Mouse (Mus musculus): ENCODE data around the gene Zfp955b. TPM values are rescaled to one million over a fixed set of nuclear protein-coding genes. Genes with fewer than 3 reads are reported as not detected.
A peak's percentile ranks its signal among the peaks of the same experiment; 100 is the strongest.
"Not testable (repeated sequence)": the region's sequence is repeated elsewhere in the genome, so short reads cannot be mapped to it uniquely, and the experiment has no call there.

The Zfp955b gene
- polyA plus RNA-seq (2014; fragmentation: Nextera tagmentation; extraction: Ambion mirVana) = 4.8 and 6.1 TPM in 2 replicates

DNA sequence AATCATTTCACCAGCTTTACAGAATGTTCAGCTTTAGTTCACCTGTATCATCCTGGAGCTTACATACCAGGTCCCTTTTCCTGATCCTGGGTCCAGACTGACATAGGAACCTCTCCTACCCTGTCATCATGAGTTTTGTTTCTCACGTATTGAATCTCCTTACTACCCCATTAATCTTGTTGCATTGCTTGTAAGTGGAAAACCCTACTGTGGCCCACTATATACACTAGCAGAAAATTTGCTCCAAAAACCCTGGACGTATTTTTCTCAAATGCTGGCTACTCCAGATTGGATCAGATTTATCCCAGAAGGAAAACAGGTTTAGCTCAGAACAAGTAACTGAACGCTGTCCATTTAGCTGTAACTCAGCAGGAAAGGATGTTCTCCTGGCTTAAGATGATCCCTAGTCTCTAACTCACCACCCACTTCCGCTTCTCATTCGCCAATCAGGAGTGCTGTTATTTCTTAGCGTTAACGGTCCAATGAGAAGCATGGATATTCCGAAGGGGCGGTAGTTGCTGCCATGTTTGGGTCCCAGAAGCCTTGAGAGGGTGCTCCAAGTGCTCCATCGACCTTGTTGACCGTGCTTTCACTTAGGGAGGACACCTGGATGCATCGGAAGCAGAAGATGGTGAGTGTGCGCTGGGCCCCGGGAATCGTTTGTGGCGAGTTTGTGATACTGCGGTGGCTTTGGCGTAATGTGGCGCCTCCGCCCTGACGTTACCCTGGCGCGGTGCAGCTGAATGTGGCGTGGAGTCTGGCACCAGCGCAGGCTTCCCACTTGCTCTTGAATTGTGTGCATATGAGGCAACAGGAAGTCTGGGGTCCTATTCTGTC, at the start of gene Zfp955b:
Gene Zfp955b (plus strand): TSS at position 506 of the 837 bp plus-strand sequence.
- H3K4me2 ChIP-seq = peak within 1 kb of the TSS; percentile 33; the same call in 1 of the 2 replicates
- not testable (repeated sequence) for H3K4me1 ChIP-seq (replicated peaks; ENCODE audit: control insufficient read depth, insufficient read depth, low read length); H3K9ac ChIP-seq (ENCODE audit: low read depth, low read length); DNase-seq (ENCODE audit: low spot score); H3K27me3 ChIP-seq (replicated peaks; ENCODE audit: control insufficient read depth, insufficient read depth, low read length); H3K4me3 ChIP-seq (ENCODE audit: low read depth, low read length); H3K9me3 ChIP-seq (ENCODE audit: control insufficient read depth, low read length); H3K36me3 ChIP-seq (ENCODE audit: control insufficient read depth, insufficient read depth, low read length); H3K27ac ChIP-seq (ENCODE audit: low read depth, low read length)
- ATAC-seq (replicated peaks; ENCODE audit: low FRiP score) = peak; percentile 98
- WGBS = no CpG with 5 or more reads among the region's 25 CpGs

DNA sequence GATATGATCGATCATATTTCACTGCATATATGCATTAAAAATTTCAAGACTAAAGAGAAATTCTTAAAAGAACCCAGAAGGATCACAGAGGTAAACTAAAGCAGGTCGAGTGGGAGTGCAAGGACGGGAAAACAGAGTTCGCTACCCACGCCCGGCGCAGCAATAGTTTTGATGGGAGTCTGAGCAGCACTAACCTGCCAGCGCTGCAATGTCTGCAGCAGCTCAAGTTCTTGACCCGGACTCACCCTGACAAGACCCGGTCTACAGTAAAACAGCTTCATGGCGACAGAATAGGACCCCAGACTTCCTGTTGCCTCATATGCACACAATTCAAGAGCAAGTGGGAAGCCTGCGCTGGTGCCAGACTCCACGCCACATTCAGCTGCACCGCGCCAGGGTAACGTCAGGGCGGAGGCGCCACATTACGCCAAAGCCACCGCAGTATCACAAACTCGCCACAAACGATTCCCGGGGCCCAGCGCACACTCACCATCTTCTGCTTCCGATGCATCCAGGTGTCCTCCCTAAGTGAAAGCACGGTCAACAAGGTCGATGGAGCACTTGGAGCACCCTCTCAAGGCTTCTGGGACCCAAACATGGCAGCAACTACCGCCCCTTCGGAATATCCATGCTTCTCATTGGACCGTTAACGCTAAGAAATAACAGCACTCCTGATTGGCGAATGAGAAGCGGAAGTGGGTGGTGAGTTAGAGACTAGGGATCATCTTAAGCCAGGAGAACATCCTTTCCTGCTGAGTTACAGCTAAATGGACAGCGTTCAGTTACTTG, 34.6 kb upstream of the Zfp955b start, which contains the start of gene Zfp955a:
Gene Zfp955a (minus strand): TSS at position 616 of the 789 bp plus-strand sequence.
- not testable (repeated sequence) for H3K4me1 ChIP-seq (replicated peaks; ENCODE audit: control insufficient read depth, insufficient read depth, low read length); H3K4me3 ChIP-seq (ENCODE audit: low read depth, low read length); H3K36me3 ChIP-seq (ENCODE audit: control insufficient read depth, insufficient read depth, low read length); DNase-seq (ENCODE audit: low spot score); H3K9me3 ChIP-seq (ENCODE audit: control insufficient read depth, low read length); H3K27me3 ChIP-seq (replicated peaks; ENCODE audit: control insufficient read depth, insufficient read depth, low read length); H3K9ac ChIP-seq (ENCODE audit: low read depth, low read length); H3K27ac ChIP-seq (ENCODE audit: low read depth, low read length)
- H3K4me2 ChIP-seq = peak within 1 kb of the TSS; percentile 22; the same call in 1 of the 2 replicates
- 24% methylated on average over 1 of the region's 34 CpGs for WGBS
- peak; percentile 98 for ATAC-seq (replicated peaks; ENCODE audit: low FRiP score)

DNA sequence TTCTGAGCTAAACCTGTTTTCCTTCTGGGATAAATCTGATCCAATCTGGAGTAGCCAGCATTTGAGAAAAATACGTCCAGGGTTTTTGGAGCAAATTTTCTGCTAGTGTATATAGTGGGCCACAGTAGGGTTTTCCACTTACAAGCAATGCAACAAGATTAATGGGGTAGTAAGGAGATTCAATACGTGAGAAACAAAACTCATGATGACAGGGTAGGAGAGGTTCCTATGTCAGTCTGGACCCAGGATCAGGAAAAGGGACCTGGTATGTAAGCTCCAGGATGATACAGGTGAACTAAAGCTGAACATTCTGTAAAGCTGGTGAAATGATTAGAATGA, 34.1 kb upstream of the Zfp955b start:
- DNase-seq (ENCODE audit: low spot score) = not testable (repeated sequence)

DNA sequence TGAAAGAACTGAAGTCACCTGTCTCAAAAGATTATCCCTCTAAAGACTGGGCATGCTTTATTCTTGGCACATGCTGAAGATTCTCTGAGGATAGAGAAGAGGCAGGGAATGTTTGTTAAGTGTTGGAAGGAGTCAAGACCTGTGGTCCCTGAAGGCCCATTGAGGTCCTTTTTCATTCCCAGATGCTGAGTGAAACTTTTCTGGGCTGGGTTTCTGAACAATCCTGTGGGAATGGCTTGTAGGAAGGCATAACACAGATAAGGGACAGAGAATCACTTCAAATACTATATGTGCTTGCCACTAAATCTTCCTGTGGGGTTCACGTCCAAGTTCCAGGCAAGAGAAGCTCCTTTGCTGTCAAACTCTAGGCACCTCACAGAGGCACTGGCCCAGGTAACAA, 25.0 kb upstream of the Zfp955b start, which contains the start of gene Olfr63:
Gene Olfr63 (plus strand): TSS at position 301 of the 400 bp plus-strand sequence.
- H3K9me3 ChIP-seq (ENCODE audit: control insufficient read depth, low read length) = no peaks in the 10 kb centered on the region
- H3K4me1 ChIP-seq (replicated peaks; ENCODE audit: control insufficient read depth, insufficient read depth, low read length) = no peaks in the 10 kb centered on the region
- H3K36me3 ChIP-seq (ENCODE audit: control insufficient read depth, insufficient read depth, low read length) = no peaks in the 10 kb centered on the region
- no peak for ATAC-seq (replicated peaks; ENCODE audit: low FRiP score)
- H3K27ac ChIP-seq (ENCODE audit: low read depth, low read length) = no peak within 1 kb of the TSS
- WGBS = 61% methylated on average over 1 of the region's 1 CpGs
- H3K4me2 ChIP-seq = no peak within 1 kb of the TSS
- H3K27me3 ChIP-seq (replicated peaks; ENCODE audit: control insufficient read depth, insufficient read depth, low read length) = no peaks in the 10 kb centered on the region
- no peak within 1 kb of the TSS for H3K9ac ChIP-seq (ENCODE audit: low read depth, low read length)
- no peak for DNase-seq (ENCODE audit: low spot score)
- no peak within 1 kb of the TSS for H3K4me3 ChIP-seq (ENCODE audit: low read depth, low read length)

More for the DNA sequence above, 34.1 kb upstream of the Zfp955b start:
- H3K27me3 ChIP-seq (replicated peaks; ENCODE audit: control insufficient read depth, insufficient read depth, low read length); H3K4me3 ChIP-seq (ENCODE audit: low read depth, low read length); H3K4me2 ChIP-seq; H3K36me3 ChIP-seq (ENCODE audit: control insufficient read depth, insufficient read depth, low read length); H3K27ac ChIP-seq (ENCODE audit: low read depth, low read length); H3K4me1 ChIP-seq (replicated peaks; ENCODE audit: control insufficient read depth, insufficient read depth, low read length); H3K9ac ChIP-seq (ENCODE audit: low read depth, low read length); H3K9me3 ChIP-seq (ENCODE audit: control insufficient read depth, low read length): not testable (repeated sequence)
- ATAC-seq (replicated peaks; ENCODE audit: low FRiP score) = peak; percentile 19
- WGBS = no CpG with 5 or more reads among the region's 2 CpGs

DNA sequence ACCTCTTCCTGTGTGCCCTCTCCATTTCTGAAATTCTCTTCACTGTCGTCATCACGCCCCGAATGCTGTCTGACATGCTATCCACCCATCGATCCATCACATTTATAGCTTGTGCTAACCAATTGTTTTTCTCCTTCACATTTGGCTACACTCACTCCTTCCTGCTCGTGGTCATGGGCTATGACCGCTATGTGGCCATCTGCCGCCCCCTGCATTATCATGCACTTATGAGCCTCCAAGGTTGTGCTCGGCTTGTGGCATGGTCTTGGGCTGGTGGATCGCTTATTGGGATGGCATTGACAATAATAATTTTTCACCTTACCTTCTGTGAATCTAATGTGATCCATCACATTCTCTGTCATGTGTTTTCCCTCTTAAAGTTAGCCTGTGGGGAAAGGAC, 20.4 kb upstream of the Zfp955b start:
- no peak for DNase-seq (ENCODE audit: low spot score)
- H3K36me3 ChIP-seq (ENCODE audit: control insufficient read depth, insufficient read depth, low read length) = no peaks in the 10 kb centered on the region
- WGBS = 82% methylated on average over 9 of the region's 9 CpGs
- H3K4me1 ChIP-seq (replicated peaks; ENCODE audit: control insufficient read depth, insufficient read depth, low read length) = no peaks in the 10 kb centered on the region
- no peaks in the 10 kb centered on the region for H3K27me3 ChIP-seq (replicated peaks; ENCODE audit: control insufficient read depth, insufficient read depth, low read length)
- no peak for ATAC-seq (replicated peaks; ENCODE audit: low FRiP score)
- no peak overlapping the region for H3K27ac ChIP-seq (ENCODE audit: low read depth, low read length)
- no peak overlapping the region for H3K9ac ChIP-seq (ENCODE audit: low read depth, low read length)
- no peak overlapping the region for H3K4me2 ChIP-seq
- H3K9me3 ChIP-seq (ENCODE audit: control insufficient read depth, low read length) = no peaks in the 10 kb centered on the region
- no peak overlapping the region for H3K4me3 ChIP-seq (ENCODE audit: low read depth, low read length)

DNA sequence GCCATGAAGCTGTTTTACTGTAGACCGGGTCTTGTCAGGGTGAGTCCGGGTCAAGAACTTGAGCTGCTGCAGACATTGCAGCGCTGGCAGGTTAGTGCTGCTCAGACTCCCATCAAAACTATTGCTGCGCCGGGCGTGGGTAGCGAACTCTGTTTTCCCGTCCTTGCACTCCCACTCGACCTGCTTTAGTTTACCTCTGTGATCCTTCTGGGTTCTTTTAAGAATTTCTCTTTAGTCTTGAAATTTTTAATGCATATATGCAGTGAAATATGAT, 469 bp downstream of the Zfp955b start:
- not testable (repeated sequence) for H3K9ac ChIP-seq (ENCODE audit: low read depth, low read length); H3K4me2 ChIP-seq; H3K9me3 ChIP-seq (ENCODE audit: control insufficient read depth, low read length); DNase-seq (ENCODE audit: low spot score); H3K4me1 ChIP-seq (replicated peaks; ENCODE audit: control insufficient read depth, insufficient read depth, low read length); H3K4me3 ChIP-seq (ENCODE audit: low read depth, low read length); H3K27me3 ChIP-seq (replicated peaks; ENCODE audit: control insufficient read depth, insufficient read depth, low read length); H3K36me3 ChIP-seq (ENCODE audit: control insufficient read depth, insufficient read depth, low read length); H3K27ac ChIP-seq (ENCODE audit: low read depth, low read length)
- no CpG with 5 or more reads among the region's 9 CpGs for WGBS
- ATAC-seq (replicated peaks; ENCODE audit: low FRiP score) = peak; percentile 65; the same call in 1 of the 2 replicates

DNA sequence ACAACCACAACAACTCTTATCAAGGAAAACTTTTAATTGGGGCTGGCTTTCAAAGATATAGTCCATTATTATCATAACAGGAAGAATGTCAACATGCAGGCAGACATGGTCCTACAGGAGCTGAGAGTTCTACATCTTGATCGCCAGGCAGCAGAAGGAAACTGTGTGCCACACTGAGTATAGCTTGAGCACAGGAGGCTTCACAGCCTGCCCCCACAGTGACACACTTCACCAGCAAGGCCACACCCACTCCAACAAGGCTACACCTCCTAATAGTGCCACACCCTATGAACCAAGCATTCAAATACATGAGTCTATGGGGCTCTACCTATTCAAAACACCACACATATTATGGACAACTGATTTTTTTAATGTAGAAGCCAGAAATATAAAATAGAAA, 63.6 kb downstream of the Zfp955b start:
- no peaks in the 10 kb centered on the region for H3K4me1 ChIP-seq (replicated peaks; ENCODE audit: control insufficient read depth, insufficient read depth, low read length)
- H3K4me2 ChIP-seq = no peak overlapping the region
- H3K9me3 ChIP-seq (ENCODE audit: control insufficient read depth, low read length) = peaks cover 9% of the 10 kb centered on the region
- DNase-seq (ENCODE audit: low spot score) (no peak), ATAC-seq (replicated peaks; ENCODE audit: low FRiP score) (no peak)
- no peak overlapping the region for H3K4me3 ChIP-seq (ENCODE audit: low read depth, low read length)
- H3K36me3 ChIP-seq (ENCODE audit: control insufficient read depth, insufficient read depth, low read length) = no peaks in the 10 kb centered on the region
- no peak overlapping the region for H3K27ac ChIP-seq (ENCODE audit: low read depth, low read length)
- H3K27me3 ChIP-seq (replicated peaks; ENCODE audit: control insufficient read depth, insufficient read depth, low read length) = no peaks in the 10 kb centered on the region
- no peak overlapping the region for H3K9ac ChIP-seq (ENCODE audit: low read depth, low read length)
- 82% methylated on average over 1 of the region's 1 CpGs for WGBS

All from liver, embryonic 11.5 days (tissue).